Mouse (Mus musculus): ENCODE results near the gene Tnfsfm13.

Gene Tnfsfm13

DNA sequence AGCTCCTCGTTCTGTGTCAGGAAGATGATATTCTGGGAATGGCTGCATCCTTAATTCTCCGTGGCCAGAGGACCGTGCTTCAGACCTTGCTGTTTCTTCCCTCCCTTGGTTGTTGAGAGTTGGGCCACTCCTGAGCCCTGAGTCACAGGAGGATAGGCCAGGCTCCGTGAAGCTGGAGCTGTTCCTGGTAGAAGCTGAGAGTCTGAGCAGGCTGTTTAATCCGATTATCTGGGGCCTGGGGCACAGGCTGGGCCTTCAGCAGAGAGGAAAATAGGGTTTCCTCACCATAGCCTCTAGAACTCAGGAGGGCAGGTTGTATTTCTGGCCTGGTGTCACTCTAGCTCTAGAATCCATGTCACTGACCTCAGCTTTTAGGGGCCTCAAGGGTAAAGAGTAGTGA is 42.5 kb downstream of the Tnfsfm13 start:
- DNase-seq (ENCODE audit: low spot score), result no peak

DNA sequence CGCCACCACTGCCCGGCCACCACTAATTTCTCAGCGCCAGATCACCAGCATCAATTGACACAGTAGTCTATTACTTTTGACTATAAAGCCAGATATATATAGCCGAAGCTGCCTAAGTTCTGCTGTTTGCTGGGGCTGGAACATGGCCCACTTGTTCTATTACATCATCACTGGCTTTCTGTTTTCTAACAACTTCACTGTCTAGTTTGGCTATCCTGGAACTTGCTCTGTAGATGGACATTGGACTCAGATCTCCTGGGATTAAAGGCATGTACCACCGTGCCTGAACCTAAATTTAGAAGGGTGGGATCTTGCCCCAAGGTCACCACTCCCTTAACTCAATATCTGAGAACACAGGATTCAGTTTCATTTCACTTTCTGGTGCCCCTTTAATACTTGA is 50.0 kb downstream of the Tnfsfm13 start:
- no peak for DNase-seq (ENCODE audit: low spot score)

DNA sequence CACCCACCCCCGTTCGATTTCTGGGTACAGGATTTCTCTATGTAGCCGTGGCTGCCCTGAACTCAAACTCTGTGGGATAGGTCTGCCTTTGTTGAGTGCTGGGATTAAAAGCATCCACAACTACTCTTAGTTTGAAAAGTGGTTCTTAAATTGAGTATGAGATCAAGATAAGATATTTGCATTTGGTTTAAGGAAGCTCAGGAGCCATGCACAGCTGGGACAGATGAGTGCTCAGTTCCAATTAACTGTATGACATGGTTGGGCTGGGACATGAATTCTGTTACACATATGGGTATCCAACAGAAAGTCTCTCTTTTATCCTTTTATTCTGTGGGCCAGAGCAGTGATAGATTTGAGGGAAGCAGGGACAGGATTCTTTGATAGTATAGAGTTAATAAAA is 60.4 kb downstream of the Tnfsfm13 start:
- DNase-seq (ENCODE audit: low spot score), result no peak

DNA sequence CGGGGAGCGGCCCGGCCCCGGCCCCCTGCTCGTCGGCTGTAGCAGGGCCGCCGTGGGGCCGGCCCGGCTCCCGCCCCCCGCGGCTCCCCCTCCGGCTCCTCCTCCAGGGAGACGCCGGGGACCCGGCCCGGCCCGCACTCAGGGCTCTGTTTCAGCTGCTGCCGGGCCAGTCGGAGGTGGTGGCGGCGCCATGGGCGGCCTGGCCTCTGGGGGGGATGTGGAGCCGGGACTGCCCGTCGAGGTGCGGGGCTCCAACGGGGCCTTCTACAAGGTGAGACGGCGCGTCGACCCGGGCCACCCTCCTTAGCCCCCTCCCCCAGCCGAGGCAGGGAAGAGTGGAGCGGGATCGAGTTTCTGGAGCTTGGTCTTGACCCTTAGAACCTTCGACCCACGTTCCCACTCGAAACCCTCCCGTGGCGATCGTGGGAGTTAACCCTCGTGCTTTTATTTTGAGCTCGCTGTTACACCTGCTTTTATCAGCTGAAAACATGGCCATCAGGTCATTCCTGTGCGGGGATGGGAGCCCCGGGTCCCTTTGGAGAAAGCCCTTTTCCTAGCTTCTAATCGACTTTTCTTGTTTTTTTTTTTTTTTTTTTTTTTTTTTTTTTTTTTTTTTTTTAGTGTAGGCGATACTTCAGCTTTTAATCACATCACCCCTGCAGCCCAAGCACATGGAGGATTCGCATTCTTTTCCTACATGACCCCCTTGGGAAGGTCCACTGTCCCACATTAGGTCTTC is 62.6 kb downstream of the Tnfsfm13 start:
- DNase-seq (ENCODE audit: low spot score), result peak; percentile 42
